Mouse (Mus musculus): Measurements from ENCODE around the gene Lzts2.

The Lzts2 gene

GRCm38 (mm10) chr19:45014335-45014971 is at the start of gene Lzts2:
TSS of gene Lzts2 (plus strand) at chr19:45014414.
- DNase-seq (ENCODE audit: low spot score in 2 of 2) = no peak

DNA sequence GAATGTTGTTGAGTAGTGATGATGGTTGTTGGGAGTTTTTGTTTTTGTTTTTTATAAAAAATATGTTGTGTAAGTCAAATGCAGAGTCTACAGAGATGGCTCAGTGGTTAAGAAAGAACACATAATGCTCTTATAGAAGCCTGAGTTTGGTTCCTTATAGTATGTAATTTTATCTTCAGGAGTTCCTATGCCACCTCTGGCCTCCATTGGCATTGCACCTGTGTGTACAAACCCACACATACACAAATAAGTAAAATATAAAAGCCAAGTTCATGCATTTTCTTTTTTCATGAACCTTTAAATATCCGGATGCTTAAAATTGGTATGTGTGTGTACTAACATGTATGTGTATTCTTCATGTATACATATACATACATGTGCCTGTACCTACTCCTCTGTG is 48.2 kb upstream of the Lzts2 start:
- no peak for DNase-seq (ENCODE audit: low spot score in 2 of 2)

DNA sequence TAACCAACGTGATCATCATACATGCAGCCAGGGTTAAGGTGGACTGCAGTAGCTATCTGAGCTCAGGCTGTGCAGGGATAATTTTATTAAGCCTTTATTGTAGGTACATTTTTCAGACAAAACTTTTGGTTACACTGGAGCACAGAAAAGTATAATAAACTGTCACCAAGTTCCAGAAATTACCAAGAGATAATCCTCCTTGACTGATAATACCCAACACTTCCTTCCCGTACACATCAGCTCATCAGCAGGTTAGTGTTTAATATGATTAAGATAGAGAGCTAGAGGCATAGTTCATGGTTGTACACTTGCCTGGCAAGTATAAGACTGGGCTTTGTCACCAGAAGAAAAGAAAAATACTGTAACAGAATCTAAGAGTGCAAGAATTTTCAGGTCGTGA is 45.9 kb upstream of the Lzts2 start:
- no peak for DNase-seq (ENCODE audit: low spot score in 2 of 2)

DNA sequence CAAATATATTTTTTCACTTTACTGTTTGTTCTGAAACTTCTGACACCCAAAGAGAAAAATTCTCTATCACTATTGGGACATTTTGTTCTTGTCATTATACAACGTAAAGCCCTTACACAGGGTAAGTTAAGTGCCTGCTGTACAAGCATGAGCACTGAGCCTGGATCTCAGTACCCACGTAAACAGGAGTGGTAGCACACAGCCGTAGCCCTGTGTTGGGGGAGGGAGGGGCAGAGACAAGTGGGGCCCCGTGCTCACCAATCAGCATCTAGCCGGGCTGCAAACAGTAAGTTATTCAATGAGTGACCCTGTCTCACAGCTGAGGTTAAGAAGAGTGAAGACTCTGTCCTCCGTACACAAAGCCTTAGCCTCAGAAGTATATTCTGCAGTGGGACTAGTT is 37.6 kb upstream of the Lzts2 start:
- DNase-seq (ENCODE audit: low spot score in 2 of 2) = no peak

- no peak for DNase-seq (ENCODE audit: low spot score in 2 of 2)
Measured at GRCm38 (mm10) chr19:44977148-44977547, 37.1 kb upstream of the Lzts2 start.

DNA sequence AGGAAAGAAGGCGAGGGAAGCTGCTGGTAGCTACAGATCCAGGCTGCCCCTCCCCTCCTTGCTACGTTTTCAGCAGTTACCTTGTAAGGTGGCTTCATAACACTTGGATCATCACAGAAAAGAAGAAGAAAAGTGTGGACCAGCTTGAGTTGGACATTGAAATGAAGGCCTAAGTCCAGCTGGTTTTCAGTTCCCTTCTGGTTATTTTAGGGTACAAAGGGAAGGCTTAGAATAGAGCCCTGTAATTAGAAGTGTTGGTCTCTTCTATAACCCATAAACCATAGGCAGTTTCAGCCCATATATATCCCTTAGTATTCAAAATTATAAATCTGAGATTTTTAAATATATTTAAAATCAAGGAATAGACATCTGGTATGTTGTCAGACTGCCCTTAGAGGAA is 33.4 kb upstream of the Lzts2 start:
- DNase-seq (ENCODE audit: low spot score in 2 of 2) = no peak

DNA sequence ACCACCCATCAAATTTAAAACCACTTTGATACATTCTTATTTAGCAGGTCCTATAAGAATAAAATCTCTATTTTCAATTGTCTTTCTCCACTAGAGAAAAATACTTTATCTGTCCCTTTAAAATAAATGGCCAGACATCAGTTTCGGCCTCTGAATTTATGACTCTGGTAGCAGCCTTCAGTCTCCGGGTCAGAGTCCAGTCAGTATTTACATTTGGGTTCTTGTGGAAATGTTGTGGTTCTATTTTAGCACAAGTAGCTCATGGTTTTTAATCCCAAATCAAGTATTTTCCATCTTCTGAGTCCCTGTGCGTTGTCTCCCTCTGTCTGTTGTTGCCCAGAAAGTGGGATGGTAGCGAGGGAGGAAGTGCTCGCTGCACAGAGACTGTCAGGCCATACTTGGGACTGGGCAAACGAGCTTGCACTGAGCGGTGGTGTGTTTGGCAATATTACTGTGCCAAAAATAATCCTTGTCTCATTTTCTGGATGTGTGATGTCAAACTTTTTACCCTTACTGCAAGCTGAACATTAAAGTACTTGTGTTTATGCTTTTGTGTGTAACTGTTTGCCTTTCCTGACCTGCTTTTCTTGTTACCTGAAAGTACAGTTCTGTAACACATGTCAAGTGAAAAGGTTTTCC is 31.6 kb upstream of the Lzts2 start:
- no peak for DNase-seq (ENCODE audit: low spot score in 2 of 2)

- DNase-seq (ENCODE audit: low spot score in 2 of 2) = no peak
Measured at GRCm38 (mm10) chr19:44983366-44983765, 30.8 kb upstream of the Lzts2 start.

- DNase-seq (ENCODE audit: low spot score in 2 of 2) = no peak
Measured at GRCm38 (mm10) chr19:44984420-44984819, 29.8 kb upstream of the Lzts2 start.

DNA sequence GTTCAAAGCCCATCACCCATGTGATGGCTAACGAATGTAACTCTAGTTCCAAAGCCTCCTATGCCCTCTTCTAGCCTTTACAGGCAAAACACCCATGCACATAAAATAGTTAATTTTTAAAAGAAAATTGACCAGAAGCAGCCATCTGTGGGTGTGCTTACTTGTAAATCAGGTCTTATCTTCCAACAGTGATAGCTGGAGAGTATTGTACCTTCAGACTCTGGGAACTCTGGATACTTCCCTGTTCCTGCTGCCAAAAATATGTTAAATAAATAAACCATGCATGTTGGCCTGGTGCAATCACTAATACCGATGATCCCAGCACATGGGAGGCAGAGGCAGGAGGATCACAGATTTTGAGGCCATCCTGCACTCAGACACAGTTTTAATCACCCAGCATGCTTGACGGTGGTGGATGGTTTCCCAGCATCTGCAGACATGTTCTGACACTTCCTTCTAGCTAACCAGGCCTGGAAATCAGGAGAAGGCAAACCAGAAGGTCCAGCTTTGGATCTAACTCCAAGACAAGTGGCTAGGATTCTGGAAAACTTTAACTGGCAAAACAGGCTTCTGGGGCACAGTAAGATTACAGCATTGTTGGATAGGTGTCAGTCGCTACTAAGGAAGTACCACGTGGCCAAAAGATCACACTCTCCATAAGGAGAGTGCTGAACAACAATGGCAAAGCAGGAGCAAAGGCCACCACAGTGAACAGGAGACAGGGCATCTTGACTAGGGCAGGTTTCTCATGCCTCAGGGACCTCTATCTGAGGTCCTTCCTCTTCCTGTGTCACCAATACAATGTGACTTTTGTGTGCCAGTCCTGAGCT is 28.8 kb upstream of the Lzts2 start:
- no peak for DNase-seq (ENCODE audit: low spot score in 2 of 2)

GRCm38 (mm10) chr19:44987004-44987403 is 27.2 kb upstream of the Lzts2 start:
- DNase-seq (ENCODE audit: low spot score in 2 of 2) = no peak

GRCm38 (mm10) chr19:44987851-44988250 is 26.4 kb upstream of the Lzts2 start:
- no peak for DNase-seq (ENCODE audit: low spot score in 2 of 2)

- no peak for DNase-seq (ENCODE audit: low spot score in 2 of 2)
Measured at GRCm38 (mm10) chr19:44988321-44988720, 25.9 kb upstream of the Lzts2 start.

GRCm38 (mm10) chr19:44988831-44989566 is 25.2 kb upstream of the Lzts2 start, which contains the start of gene Sema4g:
TSS of gene Sema4g (plus strand) at chr19:44989101.
- DNase-seq (ENCODE audit: low spot score in 2 of 2) = no peak

- no peak for DNase-seq (ENCODE audit: low spot score in 2 of 2)
Measured at GRCm38 (mm10) chr19:44989567-44990495, 24.4 kb upstream of the Lzts2 start.

DNA sequence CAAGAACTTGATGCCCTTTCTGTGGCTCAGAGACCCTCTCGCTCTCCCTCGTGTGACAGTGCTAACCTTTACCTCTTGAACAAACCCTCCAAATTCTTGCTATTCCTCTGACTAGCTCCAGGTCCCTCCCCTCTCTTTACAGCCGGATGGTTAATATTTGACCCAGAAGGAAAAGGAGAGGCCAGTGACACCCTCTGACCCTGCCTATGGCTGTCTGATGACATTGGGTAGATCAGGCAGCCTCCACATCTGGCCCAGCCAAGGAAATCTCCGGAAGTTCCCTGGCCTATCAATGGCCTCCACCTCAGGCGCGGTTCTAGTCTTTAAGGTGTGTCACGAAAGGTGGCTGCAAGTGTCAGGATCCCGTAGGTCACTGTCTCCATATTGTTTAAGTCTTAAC is 23.2 kb upstream of the Lzts2 start:
- DNase-seq (ENCODE audit: low spot score in 2 of 2) = no peak

GRCm38 (mm10) chr19:44992246-44992645 is 22.0 kb upstream of the Lzts2 start:
- no peak for DNase-seq (ENCODE audit: low spot score in 2 of 2)

GRCm38 (mm10) chr19:44992712-44993111 is 21.5 kb upstream of the Lzts2 start:
- DNase-seq (ENCODE audit: low spot score in 2 of 2) = no peak

DNA sequence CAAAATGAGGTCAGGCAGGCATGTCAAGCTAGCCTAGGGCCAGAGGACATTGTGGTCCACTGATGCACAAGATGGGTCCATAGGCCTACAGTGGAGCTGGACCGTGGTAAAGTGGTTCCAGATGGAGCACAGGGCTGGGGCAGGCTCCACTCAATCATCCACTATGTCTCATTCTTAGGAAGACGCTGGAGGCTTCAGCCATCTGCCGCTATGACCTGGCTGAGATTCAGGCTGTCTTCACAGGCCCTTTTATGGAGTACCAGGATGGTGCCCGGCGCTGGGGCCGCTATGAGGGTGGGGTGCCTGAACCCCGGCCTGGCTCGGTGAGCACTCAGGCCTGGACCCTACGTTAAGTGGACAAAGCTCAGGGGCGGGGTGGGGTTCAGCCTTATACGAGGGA is 16.4 kb upstream of the Lzts2 start:
- no peak for DNase-seq (ENCODE audit: low spot score in 2 of 2)

DNA sequence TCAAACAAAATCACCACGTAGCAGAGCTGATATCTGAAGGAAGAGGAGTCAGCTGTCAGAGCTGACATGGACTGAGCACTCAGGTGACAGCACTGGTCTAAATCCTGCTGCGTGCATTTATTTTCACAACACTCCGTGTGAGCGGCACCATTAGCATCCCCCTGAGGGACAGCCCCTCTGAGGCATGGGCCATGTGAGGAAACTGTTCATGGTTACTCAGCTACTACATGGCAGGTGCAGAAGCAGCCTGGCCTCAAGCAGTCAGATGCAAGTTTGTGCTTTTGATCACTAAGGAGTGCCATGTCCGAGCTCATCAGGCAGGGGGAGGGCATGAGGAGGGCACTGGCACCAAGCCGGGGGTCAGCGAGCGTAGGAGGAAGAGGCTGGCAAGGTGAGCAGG is 14.6 kb upstream of the Lzts2 start:
- no peak for DNase-seq (ENCODE audit: low spot score in 2 of 2)

- DNase-seq (ENCODE audit: low spot score in 2 of 2) = no peak
Measured at GRCm38 (mm10) chr19:45002301-45002700, 11.9 kb upstream of the Lzts2 start.

Data from urinary bladder, postnatal 4 days (tissue).